Mouse (Mus musculus): ENCODE data around the gene Ttc39b. TPM values are rescaled to one million over a fixed set of nuclear protein-coding genes. Genes with fewer than 3 reads are reported as not detected.
A peak's percentile ranks its signal among the peaks of the same experiment; 100 is the strongest.

The Ttc39b gene
- total RNA-seq, 1 experiment = 65.6 TPM

DNA sequence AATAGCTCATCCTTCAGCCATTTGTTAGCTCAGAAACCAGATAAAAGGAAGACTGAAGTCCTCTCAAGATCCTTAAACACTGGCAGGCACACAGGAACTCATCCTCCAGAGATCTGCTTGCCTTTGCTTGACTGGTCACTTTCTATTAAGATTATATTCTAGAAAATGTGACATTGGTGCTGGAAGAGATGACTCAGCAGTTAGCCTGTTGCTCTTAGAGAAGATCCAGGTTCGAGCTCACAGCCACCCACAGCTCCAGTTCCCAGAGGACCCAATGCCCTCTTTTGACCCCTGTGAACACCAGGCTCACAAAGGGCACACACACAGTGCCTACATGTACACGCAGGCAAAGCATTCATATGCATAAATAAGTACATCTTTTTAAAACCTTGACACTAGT, 49.8 kb downstream of the Ttc39b start:
- Histone ChIP-seq H3K9ac (ENCODE audit: insufficient read depth, low read depth, low read length, poor library complexity, severe bottlenecking) (no peak overlapping the region), H3K27ac (ENCODE audit: insufficient read depth, low read depth, low read length, poor library complexity, severe bottlenecking) (no peak overlapping the region), H3K36me3 (ENCODE audit: control insufficient read depth, insufficient read depth, low read length, poor library complexity, severe bottlenecking) (peaks cover 7% of the 10 kb centered on the region; the same call in 1 of the 2 replicates), H3K4me3 (ENCODE audit: insufficient read depth in 1 of 2, low read depth in 1 of 2, low read length in 2 of 2, poor library complexity in 1 of 2, severe bottlenecking in 1 of 2) (no peak overlapping the region), H3K4me1 (ENCODE audit: control insufficient read depth in 2 of 2, insufficient read depth in 2 of 2, low read length in 2 of 2, poor library complexity in 1 of 2) (peaks cover 4 to 12% of the 10 kb centered on the region in 2 experiments; a peak in 2 of 4 replicates), H3K9me3 (ENCODE audit: control insufficient read depth, insufficient read depth, low read depth, low read length) (no peaks in the 10 kb centered on the region)
- no peak for DNase-seq (ENCODE audit: low read depth, low spot score)
- in situ Hi-C loops (cut with MboI; ENCODE audit: low sequenced_read_pairs in 2 of 2, unreplicated experiment in 2 of 2) = no loop called here
- TF ChIP-seq ZNF384 (IDR thresholded peaks at IDR 0.05; ENCODE audit: low read depth, low read length) (no peak), HCFC1 (IDR thresholded peaks at IDR 0.05; ENCODE audit: borderline replicate concordance, insufficient read depth, low read length) (no peak), MAFK (IDR thresholded peaks at IDR 0.05; ENCODE audit: insufficient read depth, low read depth, low read length) (peak; percentile 65; the same call in 1 of the 2 replicates)

DNA sequence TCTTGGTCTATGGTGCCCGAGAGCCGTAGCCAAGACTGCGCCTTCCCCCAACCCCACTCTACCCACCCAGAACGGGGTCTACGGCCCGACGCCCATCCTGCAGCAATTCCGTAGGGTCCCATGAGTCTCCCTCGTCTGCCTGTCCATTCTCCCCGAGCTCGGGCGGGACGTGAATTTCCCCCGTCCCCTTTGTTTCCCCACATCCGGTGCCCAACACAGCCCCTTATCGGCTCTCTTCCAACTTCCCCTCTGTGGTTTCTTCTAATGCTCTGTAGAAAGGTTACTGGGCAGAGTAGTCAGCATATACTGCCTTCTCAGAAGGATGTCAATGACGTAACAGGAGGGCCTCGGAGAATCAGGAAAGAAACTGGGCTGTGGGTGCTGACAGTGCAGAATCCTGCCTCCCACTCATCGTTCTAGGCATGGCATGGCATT, 50.4 kb downstream of the Ttc39b start:
- peaks cover 7% of the 10 kb centered on the region; the same call in 1 of the 2 replicates for H3K36me3 ChIP-seq (ENCODE audit: control insufficient read depth, insufficient read depth, low read length, poor library complexity, severe bottlenecking)
- peak; percentile 65 for TF ChIP-seq MAFK (IDR thresholded peaks at IDR 0.05; ENCODE audit: insufficient read depth, low read depth, low read length)
- no peak for TF ChIP-seq HCFC1 (IDR thresholded peaks at IDR 0.05; ENCODE audit: borderline replicate concordance, insufficient read depth, low read length)
- H3K27ac ChIP-seq (ENCODE audit: insufficient read depth, low read depth, low read length, poor library complexity, severe bottlenecking) = no peak overlapping the region
- in situ Hi-C loops (cut with MboI; ENCODE audit: low sequenced_read_pairs in 2 of 2, unreplicated experiment in 2 of 2) = no loop called here
- no peak for DNase-seq (ENCODE audit: low read depth, low spot score)
- no peak overlapping the region for H3K9ac ChIP-seq (ENCODE audit: insufficient read depth, low read depth, low read length, poor library complexity, severe bottlenecking)
- peak overlapping the region; percentile 16 to 21; a peak in 2 of 4 replicates for H3K4me3 ChIP-seq (ENCODE audit: insufficient read depth in 1 of 2, low read depth in 1 of 2, low read length in 2 of 2, poor library complexity in 1 of 2, severe bottlenecking in 1 of 2)
- H3K4me1 ChIP-seq (ENCODE audit: control insufficient read depth in 2 of 2, insufficient read depth in 2 of 2, low read length in 2 of 2, poor library complexity in 1 of 2) = peaks cover 4 to 13% of the 10 kb centered on the region in 2 experiments; a peak in 2 of 4 replicates
- no peaks in the 10 kb centered on the region for H3K9me3 ChIP-seq (ENCODE audit: control insufficient read depth, insufficient read depth, low read depth, low read length)

DNA sequence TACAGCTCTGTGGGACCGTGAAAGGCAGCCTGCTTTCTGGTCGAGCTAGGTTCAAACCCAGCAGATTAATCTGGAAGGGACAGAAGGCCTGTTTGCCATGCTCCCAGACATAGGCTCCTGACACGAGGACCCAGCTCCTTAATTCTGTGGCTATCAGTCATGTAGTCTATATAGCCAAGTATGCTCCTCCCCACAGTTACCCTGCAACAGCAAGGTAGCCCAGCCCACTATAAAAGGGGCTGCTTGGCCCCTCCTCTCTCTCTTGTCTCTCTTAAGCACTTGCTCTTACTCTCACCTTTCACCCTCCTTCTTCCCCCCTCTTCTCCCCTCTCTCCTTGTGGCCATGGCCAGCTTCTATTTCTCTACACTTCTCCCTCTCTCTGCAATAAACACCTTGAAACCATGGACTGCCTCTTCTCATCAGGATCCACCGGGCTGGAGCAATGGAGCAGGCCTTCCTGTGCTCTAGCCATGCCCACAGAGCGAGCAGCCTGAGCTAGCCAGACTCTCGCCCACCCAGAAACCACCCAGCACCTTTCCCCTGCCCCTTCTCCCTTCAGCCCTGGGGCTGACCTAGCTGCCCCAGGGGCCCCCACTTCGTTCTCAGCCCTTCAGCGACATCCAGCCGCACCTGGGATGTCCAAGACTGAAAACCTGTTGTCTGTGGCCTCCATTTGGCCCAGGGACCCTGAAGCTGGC, 51.0 kb downstream of the Ttc39b start:
- DNase-seq (ENCODE audit: low read depth, low spot score) = no peak
- peaks cover 4 to 13% of the 10 kb centered on the region in 2 experiments; a peak in 2 of 4 replicates for H3K4me1 ChIP-seq (ENCODE audit: control insufficient read depth in 2 of 2, insufficient read depth in 2 of 2, low read length in 2 of 2, poor library complexity in 1 of 2)
- H3K9me3 ChIP-seq (ENCODE audit: control insufficient read depth, insufficient read depth, low read depth, low read length) = no peaks in the 10 kb centered on the region
- no peak overlapping the region for H3K27ac ChIP-seq (ENCODE audit: insufficient read depth, low read depth, low read length, poor library complexity, severe bottlenecking)
- peaks cover 7% of the 10 kb centered on the region; the same call in 1 of the 2 replicates for H3K36me3 ChIP-seq (ENCODE audit: control insufficient read depth, insufficient read depth, low read length, poor library complexity, severe bottlenecking)
- no peak overlapping the region for H3K9ac ChIP-seq (ENCODE audit: insufficient read depth, low read depth, low read length, poor library complexity, severe bottlenecking)
- in situ Hi-C loops (cut with MboI; ENCODE audit: low sequenced_read_pairs in 2 of 2, unreplicated experiment in 2 of 2) = no loop called here
- TF ChIP-seq ZC3H11A (IDR thresholded peaks at IDR 0.05; ENCODE audit: borderline replicate concordance, low read depth, low read length) = no peak
- TF ChIP-seq MAFK (IDR thresholded peaks at IDR 0.05; ENCODE audit: insufficient read depth, low read depth, low read length) = no peak
- TF ChIP-seq ZNF384 (IDR thresholded peaks at IDR 0.05; ENCODE audit: low read depth, low read length) = no peak
- no peak for TF ChIP-seq CHD2 (IDR thresholded peaks at IDR 0.05; ENCODE audit: low read depth, low read length)
- no peak for TF ChIP-seq HCFC1 (IDR thresholded peaks at IDR 0.05; ENCODE audit: borderline replicate concordance, insufficient read depth, low read length)
- peak overlapping the region in 1 of 2 experiments; percentile 16; a peak in 1 of 4 replicates for H3K4me3 ChIP-seq (ENCODE audit: insufficient read depth in 1 of 2, low read depth in 1 of 2, low read length in 2 of 2, poor library complexity in 1 of 2, severe bottlenecking in 1 of 2)

- no peak for TF ChIP-seq ZC3H11A (IDR thresholded peaks at IDR 0.05; ENCODE audit: borderline replicate concordance, low read depth, low read length)
- no peak for TF ChIP-seq CHD2 (IDR thresholded peaks at IDR 0.05; ENCODE audit: low read depth, low read length)
- no peak for TF ChIP-seq HCFC1 (IDR thresholded peaks at IDR 0.05; ENCODE audit: borderline replicate concordance, insufficient read depth, low read length)
- no peak for TF ChIP-seq MAFK (IDR thresholded peaks at IDR 0.05; ENCODE audit: insufficient read depth, low read depth, low read length)
- no peak for TF ChIP-seq ZNF384 (IDR thresholded peaks at IDR 0.05; ENCODE audit: low read depth, low read length)
- peaks cover 7% of the 10 kb centered on the region; the same call in 1 of the 2 replicates for H3K36me3 ChIP-seq (ENCODE audit: control insufficient read depth, insufficient read depth, low read length, poor library complexity, severe bottlenecking)
- no peak overlapping the region for H3K27ac ChIP-seq (ENCODE audit: insufficient read depth, low read depth, low read length, poor library complexity, severe bottlenecking)
- DNase-seq (ENCODE audit: low read depth, low spot score) = no peak
- H3K4me3 ChIP-seq (ENCODE audit: insufficient read depth in 1 of 2, low read depth in 1 of 2, low read length in 2 of 2, poor library complexity in 1 of 2, severe bottlenecking in 1 of 2) = no peak overlapping the region
- no peak overlapping the region for H3K9ac ChIP-seq (ENCODE audit: insufficient read depth, low read depth, low read length, poor library complexity, severe bottlenecking)
- in situ Hi-C loops (cut with MboI; ENCODE audit: low sequenced_read_pairs in 2 of 2, unreplicated experiment in 2 of 2) = no loop called here
- peaks cover 4 to 13% of the 10 kb centered on the region in 2 experiments; a peak in 2 of 4 replicates for H3K4me1 ChIP-seq (ENCODE audit: control insufficient read depth in 2 of 2, insufficient read depth in 2 of 2, low read length in 2 of 2, poor library complexity in 1 of 2)
- H3K9me3 ChIP-seq (ENCODE audit: control insufficient read depth, insufficient read depth, low read depth, low read length) = no peaks in the 10 kb centered on the region
Observed at GRCm38 (mm10) chr4:83270481-83270880, 53.6 kb downstream of the Ttc39b start.
